Mouse (Mus musculus): ENCODE results near the gene Vipas39. TPM values are rescaled to one million over a fixed set of nuclear protein-coding genes. Genes with fewer than 3 reads are reported as not detected.

The Vipas39 gene
- polyA plus RNA-seq, 1 experiment from 2014 or later, result 35.1 TPM

GRCm38 (mm10) chr12:87196310-87196709 is 69.7 kb downstream of the Vipas39 start:
- ATAC-seq (ENCODE audit: low read depth) (no peak), DNase-seq (ENCODE audit: low spot score) (no peak)
- Histone ChIP-seq H3K27me3 (replicated peaks; ENCODE audit: control insufficient read depth, insufficient read depth, low read length) (no peaks in the 10 kb centered on the region), H3K4me2 (ENCODE audit: low read depth, low read length) (no peak overlapping the region), H3K36me3 (ENCODE audit: control insufficient read depth, insufficient read depth, low read length) (no peaks in the 10 kb centered on the region), H3K27ac (replicated peaks; ENCODE audit: low read depth, low read length) (no peak overlapping the region), H3K9ac (ENCODE audit: low read depth, low read length) (no peak overlapping the region), H3K9me3 (ENCODE audit: control insufficient read depth, low read length) (no peaks in the 10 kb centered on the region), H3K4me3 (ENCODE audit: low read depth, low read length) (no peak overlapping the region), H3K4me1 (ENCODE audit: control insufficient read depth, insufficient read depth, low read length) (peaks cover 15% of the 10 kb centered on the region; the same call in 1 of the 2 replicates)

GRCm38 (mm10) chr12:87195069-87195468 is 71.0 kb downstream of the Vipas39 start:
- Histone ChIP-seq H3K9ac (ENCODE audit: low read depth, low read length) (no peak overlapping the region), H3K4me1 (ENCODE audit: control insufficient read depth, insufficient read depth, low read length) (peaks cover 15% of the 10 kb centered on the region; the same call in 1 of the 2 replicates), H3K36me3 (ENCODE audit: control insufficient read depth, insufficient read depth, low read length) (no peaks in the 10 kb centered on the region), H3K27ac (replicated peaks; ENCODE audit: low read depth, low read length) (no peak overlapping the region), H3K9me3 (ENCODE audit: control insufficient read depth, low read length) (no peaks in the 10 kb centered on the region), H3K4me2 (ENCODE audit: low read depth, low read length) (no peak overlapping the region), H3K27me3 (replicated peaks; ENCODE audit: control insufficient read depth, insufficient read depth, low read length) (no peaks in the 10 kb centered on the region), H3K4me3 (ENCODE audit: low read depth, low read length) (no peak overlapping the region)
- WGBS, result 78% methylated on average over 1 of the region's 1 CpGs
- ATAC-seq (ENCODE audit: low read depth), result no peak
- no peak for DNase-seq (ENCODE audit: low spot score)

GRCm38 (mm10) chr12:87193008-87193407 is 73.0 kb downstream of the Vipas39 start:
- Histone ChIP-seq H3K4me2 (ENCODE audit: low read depth, low read length) (no peak overlapping the region), H3K4me3 (ENCODE audit: low read depth, low read length) (no peak overlapping the region)

More at GRCm38 (mm10) chr12:87193008-87193407, 73.0 kb downstream of the Vipas39 start:
- 0 out of 2 replicates have a peak, but pooled peaks cover 6% of the 10 kb centered on the region for H3K4me1 ChIP-seq (ENCODE audit: control insufficient read depth, insufficient read depth, low read length)
- no peak for ATAC-seq (ENCODE audit: low read depth)
- no peaks in the 10 kb centered on the region for H3K36me3 ChIP-seq (ENCODE audit: control insufficient read depth, insufficient read depth, low read length)
- DNase-seq (ENCODE audit: low spot score), result no peak
- no peaks in the 10 kb centered on the region for H3K9me3 ChIP-seq (ENCODE audit: control insufficient read depth, low read length)
- 79% methylated on average over 3 of the region's 3 CpGs for WGBS
- no peak overlapping the region for H3K9ac ChIP-seq (ENCODE audit: low read depth, low read length)
- no peak overlapping the region for H3K27ac ChIP-seq (replicated peaks; ENCODE audit: low read depth, low read length)
- H3K27me3 ChIP-seq (replicated peaks; ENCODE audit: control insufficient read depth, insufficient read depth, low read length), result no peaks in the 10 kb centered on the region

Small RNA genes lying within 50 kb of the gene (microRNA-seq; reads per million reads assigned to microRNA genes)
- not detected for gene Gm47293 (ENCODE audit: borderline number of aligned reads)

Other genes with a start within 250 kb of the Vipas39 start
- 0.74 and 1.4 TPM in 2 replicates for gene Tmem63c, start 244.9 kb downstream of the Vipas39 start, polyA plus RNA-seq (2014; fragmentation: Nextera tagmentation; extraction: Ambion mirVana)
- gene Ngb, start 163.7 kb downstream of the Vipas39 start, polyA plus RNA-seq (2014; fragmentation: Nextera tagmentation; extraction: Ambion mirVana), result 0.24 and 0.33 TPM in 2 replicates
- 34.3 and 34.7 TPM in 2 replicates for gene Gstz1, start 119.1 kb downstream of the Vipas39 start, polyA plus RNA-seq (2014; fragmentation: Nextera tagmentation; extraction: Ambion mirVana)
- 18.5 and 21.3 TPM in 2 replicates for gene Pomt2, start 118.3 kb downstream of the Vipas39 start, polyA plus RNA-seq (2014; fragmentation: Nextera tagmentation; extraction: Ambion mirVana)
- gene Samd15, start 66.5 kb downstream of the Vipas39 start, polyA plus RNA-seq (2014; fragmentation: Nextera tagmentation; extraction: Ambion mirVana), result 1.2 TPM in 2 replicates
- 3.8 and 4.2 TPM in 2 replicates for gene Tmed8, start 65.8 kb downstream of the Vipas39 start, polyA plus RNA-seq (2014; fragmentation: Nextera tagmentation; extraction: Ambion mirVana)
- 0.37 and 0.72 TPM in 2 replicates for gene Noxred1, start 27.5 kb downstream of the Vipas39 start, polyA plus RNA-seq (2014; fragmentation: Nextera tagmentation; extraction: Ambion mirVana)
- 182 and 187 TPM in 2 replicates for gene Ahsa1, start 223 bp upstream of the Vipas39 start, polyA plus RNA-seq (2014; fragmentation: Nextera tagmentation; extraction: Ambion mirVana)
- 0.75 and 0.92 TPM in 2 replicates for gene Ism2, start 33.4 kb upstream of the Vipas39 start, polyA plus RNA-seq (2014; fragmentation: Nextera tagmentation; extraction: Ambion mirVana)
- gene Sptlc2, start 122.1 kb upstream of the Vipas39 start, polyA plus RNA-seq (2014; fragmentation: Nextera tagmentation; extraction: Ambion mirVana), result 73.3 and 77.1 TPM in 2 replicates
- gene Slirp, start 177.6 kb upstream of the Vipas39 start, polyA plus RNA-seq (2014; fragmentation: Nextera tagmentation; extraction: Ambion mirVana), result 282 and 304 TPM in 2 replicates
- gene Alkbh1, start 177.8 kb upstream of the Vipas39 start, polyA plus RNA-seq (2014; fragmentation: Nextera tagmentation; extraction: Ambion mirVana), result 36.7 and 39.4 TPM in 2 replicates
- gene Snw1, start 206.0 kb upstream of the Vipas39 start, polyA plus RNA-seq (2014; fragmentation: Nextera tagmentation; extraction: Ambion mirVana), result 102 and 118 TPM in 2 replicates
- gene Gm5788, start 228.5 kb upstream of the Vipas39 start, polyA plus RNA-seq (2014; fragmentation: Nextera tagmentation; extraction: Ambion mirVana), result not detected in 2 replicates
- not detected in 2 replicates for gene Gm8300, start 248.1 kb upstream of the Vipas39 start, polyA plus RNA-seq (2014; fragmentation: Nextera tagmentation; extraction: Ambion mirVana)